Mouse (Mus musculus): ENCODE measurements at regions not wholly inside any gene's neighbourhood (a gene's known extent, or its start where the extent isn't known, plus 50 kb on each side); places are given as distances from the start of the nearest gene placed in this dataset.

DNA sequence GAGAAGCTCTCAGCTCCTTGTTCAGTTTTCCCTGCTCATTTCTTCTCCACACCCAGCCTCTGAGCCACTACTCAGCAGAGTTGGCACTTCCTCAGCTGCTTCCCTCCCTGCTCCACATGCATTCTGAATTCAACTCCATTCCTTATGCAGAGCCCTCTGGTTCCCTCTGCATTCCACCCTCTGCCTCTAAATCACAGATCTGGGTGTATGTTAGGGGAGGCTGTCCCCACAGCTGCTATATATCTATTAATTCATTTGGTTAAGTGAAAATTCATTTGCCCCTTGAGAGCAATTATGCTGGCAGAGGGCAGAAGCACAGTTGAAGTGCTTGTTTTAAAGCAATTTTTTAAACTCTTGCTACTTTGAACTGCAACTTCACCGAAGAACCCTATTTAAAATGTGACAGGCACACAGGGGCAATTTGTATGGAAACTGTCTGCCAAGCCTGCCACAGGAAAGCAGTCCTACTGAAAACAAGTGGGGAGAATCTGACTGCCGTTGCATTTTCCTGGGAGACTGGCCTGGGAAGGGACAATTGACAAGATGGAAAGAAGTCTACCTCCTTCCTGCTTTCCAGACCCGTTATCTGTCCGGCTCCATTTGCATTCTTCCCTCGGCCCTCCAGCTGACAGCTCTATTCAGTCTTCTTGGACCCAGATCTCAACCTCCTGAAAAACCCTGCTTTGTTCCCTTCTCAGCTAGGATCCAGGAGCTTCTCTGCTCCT lies 88.0 kb upstream of the Gpr141 start:
- no peaks in the 10 kb centered on the region for H3K36me3 ChIP-seq (ENCODE audit: control insufficient read depth, insufficient read depth, low read length)
- 40% methylated on average over 5 of the region's 5 CpGs for WGBS
- H3K4me2 ChIP-seq (ENCODE audit: low read depth, low read length): no peak overlapping the region
- no peaks in the 10 kb centered on the region for H3K9me3 ChIP-seq (ENCODE audit: control insufficient read depth, low read length)
- DNase-seq (ENCODE audit: low spot score): no peak
- ATAC-seq (ENCODE audit: low read depth): no peak
- H3K9ac ChIP-seq (ENCODE audit: low read depth, low read length): no peak overlapping the region
- no peak overlapping the region for H3K27ac ChIP-seq (replicated peaks; ENCODE audit: low read depth, low read length)
- no peak overlapping the region for H3K4me3 ChIP-seq (ENCODE audit: low read depth, low read length)
- H3K27me3 ChIP-seq (replicated peaks; ENCODE audit: control insufficient read depth, insufficient read depth, low read length): no peaks in the 10 kb centered on the region
- H3K4me1 ChIP-seq (ENCODE audit: control insufficient read depth, insufficient read depth, low read length): no peaks in the 10 kb centered on the region

- DNase-seq (ENCODE audit: low spot score): no peak
- ATAC-seq (ENCODE audit: low read depth): no peak
- no peaks in the 10 kb centered on the region for H3K4me1 ChIP-seq (ENCODE audit: control insufficient read depth, insufficient read depth, low read length)
- WGBS: 85% methylated on average over 4 of the region's 4 CpGs
- H3K4me2 ChIP-seq (ENCODE audit: low read depth, low read length): no peak overlapping the region
- H3K36me3 ChIP-seq (ENCODE audit: control insufficient read depth, insufficient read depth, low read length): no peaks in the 10 kb centered on the region
- H3K27me3 ChIP-seq (replicated peaks; ENCODE audit: control insufficient read depth, insufficient read depth, low read length): no peaks in the 10 kb centered on the region
- H3K27ac ChIP-seq (replicated peaks; ENCODE audit: low read depth, low read length): no peak overlapping the region
- H3K9me3 ChIP-seq (ENCODE audit: control insufficient read depth, low read length): no peaks in the 10 kb centered on the region
- no peak overlapping the region for H3K9ac ChIP-seq (ENCODE audit: low read depth, low read length)
- no peak overlapping the region for H3K4me3 ChIP-seq (ENCODE audit: low read depth, low read length)
Observed at GRCm38 (mm10) chr13:19902786-19903185, 78.7 kb upstream of the Gpr141 start.

DNA sequence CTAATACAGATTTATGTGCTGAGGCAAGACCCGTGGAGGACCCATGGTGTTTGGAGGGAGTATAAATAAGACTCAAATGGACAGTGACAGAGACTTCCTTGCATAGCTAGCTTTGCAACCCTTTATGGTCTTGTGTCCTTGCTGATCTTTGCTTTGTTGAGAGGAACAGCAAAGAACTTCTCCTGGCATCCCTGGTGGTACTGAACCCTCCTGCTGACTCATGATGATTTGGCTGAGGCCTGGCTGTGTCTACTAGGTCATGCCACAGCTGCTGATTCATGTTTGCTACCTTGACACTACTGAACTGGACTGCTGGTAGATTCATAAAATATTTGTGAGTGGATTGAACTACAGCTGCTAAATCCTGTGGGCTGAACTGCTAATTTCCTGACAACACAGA lies 73.1 kb upstream of the Gpr141 start:
- no peaks in the 10 kb centered on the region for H3K4me1 ChIP-seq (ENCODE audit: control insufficient read depth, insufficient read depth, low read length)
- H3K4me2 ChIP-seq (ENCODE audit: low read depth, low read length): no peak overlapping the region
- ATAC-seq (ENCODE audit: low read depth) (no peak), DNase-seq (ENCODE audit: low spot score) (no peak)
- WGBS: 84% methylated on average over 1 of the region's 1 CpGs
- H3K36me3 ChIP-seq (ENCODE audit: control insufficient read depth, insufficient read depth, low read length): no peaks in the 10 kb centered on the region
- no peaks in the 10 kb centered on the region for H3K27me3 ChIP-seq (replicated peaks; ENCODE audit: control insufficient read depth, insufficient read depth, low read length)
- H3K9me3 ChIP-seq (ENCODE audit: control insufficient read depth, low read length): no peaks in the 10 kb centered on the region
- no peak overlapping the region for H3K9ac ChIP-seq (ENCODE audit: low read depth, low read length)
- H3K27ac ChIP-seq (replicated peaks; ENCODE audit: low read depth, low read length): no peak overlapping the region
- H3K4me3 ChIP-seq (ENCODE audit: low read depth, low read length): no peak overlapping the region

DNA sequence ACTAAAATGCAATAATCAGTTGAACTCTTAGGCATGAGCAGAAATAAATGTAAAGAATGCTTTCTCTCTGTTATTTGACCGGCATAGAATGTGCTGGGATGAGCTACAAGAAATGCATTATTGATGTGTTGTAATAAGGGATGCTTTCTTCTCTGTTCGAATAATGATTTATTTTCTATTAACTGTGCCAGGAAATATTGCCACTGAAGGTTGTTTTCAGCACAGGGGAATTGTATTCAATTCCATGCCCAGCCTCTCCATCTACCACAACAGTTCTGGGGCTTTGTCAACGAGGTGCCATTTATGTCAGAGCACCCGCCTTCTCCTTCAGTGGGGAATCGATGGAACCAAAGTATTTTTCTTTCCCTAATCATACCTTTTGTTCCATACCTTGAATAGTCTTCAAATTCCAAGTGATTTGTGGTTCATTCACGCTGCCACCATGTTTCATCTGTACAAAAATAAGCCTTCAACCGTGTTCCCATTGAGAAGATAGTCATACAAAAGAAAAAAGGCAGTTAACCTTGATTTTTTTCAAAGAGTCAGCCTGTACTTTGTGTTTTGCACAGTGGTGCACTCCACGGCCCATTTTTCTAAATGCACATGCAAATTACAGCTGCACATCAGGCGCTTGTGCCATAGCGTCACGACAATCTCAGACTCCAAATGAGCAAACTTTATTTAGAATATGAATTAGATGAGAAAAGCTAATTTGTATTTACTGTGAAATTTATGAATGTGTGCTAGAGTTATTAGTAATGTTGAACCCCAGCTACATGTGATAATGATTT lies 65.1 kb upstream of the Gpr141 start:
- Histone ChIP-seq H3K27ac (replicated peaks; ENCODE audit: low read depth, low read length) (no peak overlapping the region), H3K9me3 (ENCODE audit: control insufficient read depth, low read length) (no peaks in the 10 kb centered on the region), H3K4me3 (ENCODE audit: low read depth, low read length) (no peak overlapping the region), H3K9ac (ENCODE audit: low read depth, low read length) (no peak overlapping the region), H3K27me3 (replicated peaks; ENCODE audit: control insufficient read depth, insufficient read depth, low read length) (no peaks in the 10 kb centered on the region), H3K36me3 (ENCODE audit: control insufficient read depth, insufficient read depth, low read length) (no peaks in the 10 kb centered on the region), H3K4me2 (ENCODE audit: low read depth, low read length) (no peak overlapping the region), H3K4me1 (ENCODE audit: control insufficient read depth, insufficient read depth, low read length) (no peaks in the 10 kb centered on the region)
- no peak for DNase-seq (ENCODE audit: low spot score)
- 80% methylated on average over 11 of the region's 11 CpGs for WGBS
- ATAC-seq (ENCODE audit: low read depth): no peak

DNA sequence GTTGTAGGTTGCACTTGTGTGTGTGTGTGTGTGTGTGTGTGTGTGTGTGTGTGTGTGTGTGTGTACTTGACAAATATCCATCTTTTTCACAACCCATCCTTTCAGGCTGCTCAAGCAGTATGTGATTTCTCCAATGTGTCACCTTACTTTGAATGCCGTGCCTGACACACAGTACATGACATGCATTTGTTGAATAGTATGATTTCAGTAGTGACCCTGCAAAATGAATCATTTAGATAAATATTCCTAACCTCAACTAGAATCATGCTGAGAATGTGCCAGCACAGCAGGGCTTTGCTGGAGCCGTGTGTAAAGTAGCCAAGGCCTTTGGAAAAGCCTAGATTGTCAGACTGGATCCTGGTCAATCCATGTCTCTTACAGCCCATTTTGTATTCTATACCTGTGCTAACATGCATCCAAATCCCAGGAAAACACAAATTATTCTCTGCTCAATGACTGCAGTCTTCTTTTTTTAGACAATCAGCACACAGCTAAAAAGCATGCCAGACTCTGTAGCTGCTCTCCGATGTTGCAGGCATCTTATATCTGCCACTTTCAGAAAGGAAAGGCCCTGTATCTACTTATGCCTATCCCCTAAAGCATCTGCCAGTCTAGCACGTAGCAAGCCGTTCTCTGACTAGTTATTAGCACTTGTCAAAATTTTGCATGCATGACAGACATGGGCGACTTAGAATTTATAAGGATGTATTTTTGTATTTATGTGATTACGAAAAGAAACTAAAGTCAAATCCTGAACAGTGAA lies 60.0 kb upstream of the Gpr141 start:
- Histone ChIP-seq H3K27ac (replicated peaks; ENCODE audit: low read depth, low read length) (no peak overlapping the region), H3K9me3 (ENCODE audit: control insufficient read depth, low read length) (no peaks in the 10 kb centered on the region), H3K27me3 (replicated peaks; ENCODE audit: control insufficient read depth, insufficient read depth, low read length) (no peaks in the 10 kb centered on the region), H3K4me3 (ENCODE audit: low read depth, low read length) (no peak overlapping the region), H3K36me3 (ENCODE audit: control insufficient read depth, insufficient read depth, low read length) (no peaks in the 10 kb centered on the region), H3K9ac (ENCODE audit: low read depth, low read length) (no peak overlapping the region), H3K4me2 (ENCODE audit: low read depth, low read length) (no peak overlapping the region), H3K4me1 (ENCODE audit: control insufficient read depth, insufficient read depth, low read length) (no peaks in the 10 kb centered on the region)
- 82% methylated on average over 7 of the region's 7 CpGs for WGBS
- DNase-seq (ENCODE audit: low spot score) (no peak), ATAC-seq (ENCODE audit: low read depth) (no peak)

DNA sequence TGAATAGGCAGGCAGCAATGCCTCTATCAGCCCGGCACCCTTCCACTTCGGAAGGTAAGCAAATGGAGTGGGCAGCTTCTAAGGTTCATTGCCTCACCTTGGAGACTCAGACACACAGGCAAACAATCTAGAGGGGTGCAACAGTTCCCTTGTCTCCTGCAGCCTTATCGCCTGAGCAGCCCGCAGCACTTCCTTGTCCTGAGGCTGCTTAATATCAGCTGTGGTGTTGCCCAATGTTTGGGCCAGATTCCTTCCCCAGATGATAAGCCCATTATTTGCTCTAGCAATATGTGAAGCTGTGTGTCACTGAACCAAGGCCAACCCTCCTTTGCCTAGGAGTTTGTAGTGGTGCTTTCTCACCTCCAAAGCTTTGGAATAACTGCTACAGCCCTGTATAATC lies 58.8 kb upstream of the Gpr141 start:
- Histone ChIP-seq H3K4me3 (ENCODE audit: low read depth, low read length) (no peak overlapping the region), H3K4me2 (ENCODE audit: low read depth, low read length) (no peak overlapping the region), H3K27me3 (replicated peaks; ENCODE audit: control insufficient read depth, insufficient read depth, low read length) (no peaks in the 10 kb centered on the region), H3K9ac (ENCODE audit: low read depth, low read length) (no peak overlapping the region), H3K9me3 (ENCODE audit: control insufficient read depth, low read length) (no peaks in the 10 kb centered on the region), H3K4me1 (ENCODE audit: control insufficient read depth, insufficient read depth, low read length) (no peaks in the 10 kb centered on the region), H3K27ac (replicated peaks; ENCODE audit: low read depth, low read length) (no peak overlapping the region), H3K36me3 (ENCODE audit: control insufficient read depth, insufficient read depth, low read length) (no peaks in the 10 kb centered on the region)
- ATAC-seq (ENCODE audit: low read depth): no peak
- 87% methylated on average over 4 of the region's 4 CpGs for WGBS
- no peak for DNase-seq (ENCODE audit: low spot score)

GRCm38 (mm10) chr13:19881772-19882171 lies 57.7 kb upstream of the Gpr141 start:
- WGBS: 84% methylated on average over 5 of the region's 5 CpGs
- DNase-seq (ENCODE audit: low spot score): no peak
- no peak overlapping the region for H3K4me3 ChIP-seq (ENCODE audit: low read depth, low read length)
- no peak overlapping the region for H3K27ac ChIP-seq (replicated peaks; ENCODE audit: low read depth, low read length)
- no peak for ATAC-seq (ENCODE audit: low read depth)
- H3K36me3 ChIP-seq (ENCODE audit: control insufficient read depth, insufficient read depth, low read length): no peaks in the 10 kb centered on the region
- no peaks in the 10 kb centered on the region for H3K4me1 ChIP-seq (ENCODE audit: control insufficient read depth, insufficient read depth, low read length)
- H3K9me3 ChIP-seq (ENCODE audit: control insufficient read depth, low read length): no peaks in the 10 kb centered on the region
- H3K9ac ChIP-seq (ENCODE audit: low read depth, low read length): no peak overlapping the region
- no peaks in the 10 kb centered on the region for H3K27me3 ChIP-seq (replicated peaks; ENCODE audit: control insufficient read depth, insufficient read depth, low read length)
- H3K4me2 ChIP-seq (ENCODE audit: low read depth, low read length): no peak overlapping the region

GRCm38 (mm10) chr13:19874621-19875249 lies 50.7 kb upstream of the Gpr141 start:
- Histone ChIP-seq H3K36me3 (ENCODE audit: control insufficient read depth, insufficient read depth, low read length) (no peaks in the 10 kb centered on the region), H3K9ac (ENCODE audit: low read depth, low read length) (no peak overlapping the region), H3K9me3 (ENCODE audit: control insufficient read depth, low read length) (no peaks in the 10 kb centered on the region), H3K4me2 (ENCODE audit: low read depth, low read length) (no peak overlapping the region), H3K27ac (replicated peaks; ENCODE audit: low read depth, low read length) (no peak overlapping the region), H3K4me1 (ENCODE audit: control insufficient read depth, insufficient read depth, low read length) (no peaks in the 10 kb centered on the region), H3K4me3 (ENCODE audit: low read depth, low read length) (no peak overlapping the region), H3K27me3 (replicated peaks; ENCODE audit: control insufficient read depth, insufficient read depth, low read length) (no peaks in the 10 kb centered on the region)
- ATAC-seq (ENCODE audit: low read depth) (no peak), DNase-seq (ENCODE audit: low spot score) (no peak)
- WGBS: 87% methylated on average over 7 of the region's 7 CpGs
